11 mouse cellular contexts compared by ENCODE assay signal in genomic region chr2:113518001-113518400, GRCm38 (mm10).
"Had no signal": no experiment of that assay in that cellular context is flagged by ENCODE, and none has a peak within 500 bp of the region (broad histone marks: within the 10 kb centered on the region; RNA-seq: fewer than 3 reads in every experiment).

No protein-coding gene starts in this region.

- DNase-seq: gastrocnemius, postnatal 14 days; heart, adult 2 months; heart, postnatal 4 days; kidney, adult 18-20 months; kidney, adult 8-10 months; kidney, postnatal 10 days; kidney, postnatal 25 days; kidney, postnatal 4 days; liver; liver, embryonic 13.5 days; liver, postnatal 0 days had no signal
